Mouse (Mus musculus): Measurements from ENCODE around the gene Kir3dl1. TPM values are rescaled to one million over a fixed set of nuclear protein-coding genes. Genes with fewer than 3 reads are reported as not detected.
"Not testable (repeated sequence)": the region's sequence is repeated elsewhere in the genome, so short reads cannot be mapped to it uniquely, and the experiment has no call there.

Gene Kir3dl1
- not detected in 2 replicates for polyA plus RNA-seq (2015; fragmentation: Nextera tagmentation; extraction: Ambion mirVana)

- WGBS: 78% methylated on average over 4 of the region's 4 CpGs
- not testable (repeated sequence) for H3K9ac ChIP-seq; H3K4me1 ChIP-seq; H3K9me3 ChIP-seq (replicated peaks); H3K27me3 ChIP-seq; H3K4me2 ChIP-seq; H3K36me3 ChIP-seq (ENCODE audit: poor library complexity, severe bottlenecking); H3K27ac ChIP-seq; H3K4me3 ChIP-seq; ATAC-seq
These were observed at the start of gene Kir3dl1 for GRCm38 (mm10) chrX:136517699-136518098. TSS of gene Kir3dl1 (plus strand) at chrX:136517999.

DNA sequence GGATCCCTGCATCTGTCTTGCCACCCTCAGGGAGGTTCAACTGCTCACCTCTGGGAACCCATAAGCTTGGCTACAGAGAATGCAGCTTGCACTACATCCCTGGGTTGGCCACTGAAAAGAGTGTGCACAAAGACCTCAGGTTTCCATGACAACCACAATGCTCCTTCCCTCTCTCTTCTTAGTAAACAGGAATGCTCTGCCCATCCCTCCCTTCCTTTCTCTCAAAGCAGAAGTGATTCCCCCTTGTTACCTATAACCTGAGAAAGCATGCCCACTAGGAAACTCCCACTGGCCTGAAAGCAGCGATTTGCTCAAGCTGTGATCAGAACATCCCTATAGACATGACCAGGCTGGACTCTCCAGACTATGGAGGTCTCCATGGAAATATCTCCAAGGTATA lies 26.2 kb downstream of the Kir3dl1 start, which contains the start of gene Kir3dl2:
Kir3dl2 (minus strand) TSS at position 101 of the 400 bp plus-strand sequence.
- not testable (repeated sequence) for ATAC-seq; H3K27ac ChIP-seq; H3K4me3 ChIP-seq; H3K9ac ChIP-seq; H3K4me2 ChIP-seq; H3K4me1 ChIP-seq; H3K27me3 ChIP-seq; H3K9me3 ChIP-seq (replicated peaks); H3K36me3 ChIP-seq (ENCODE audit: poor library complexity, severe bottlenecking)
- WGBS: 86% methylated on average over 1 of the region's 1 CpGs

- H3K27me3 ChIP-seq; H3K9me3 ChIP-seq (replicated peaks); H3K4me1 ChIP-seq; ATAC-seq; H3K4me3 ChIP-seq; H3K27ac ChIP-seq; H3K4me2 ChIP-seq; H3K36me3 ChIP-seq (ENCODE audit: poor library complexity, severe bottlenecking); H3K9ac ChIP-seq: not testable (repeated sequence)
- WGBS: 93% methylated on average over 9 of the region's 9 CpGs
These were observed 51.3 kb downstream of the Kir3dl1 start for GRCm38 (mm10) chrX:136569094-136569493.

Other genes with a start within 250 kb of the Kir3dl1 start
- gene Bex3, start 247.7 kb upstream of the Kir3dl1 start, polyA plus RNA-seq (2015; fragmentation: Nextera tagmentation; extraction: Ambion mirVana): 649 and 658 TPM in 2 replicates
- gene Kir3dl2, start 26.1 kb downstream of the Kir3dl1 start, polyA plus RNA-seq (2015; fragmentation: Nextera tagmentation; extraction: Ambion mirVana): 0.15 and 0.20 TPM in 2 replicates
- gene Tceal3, start 72.8 kb downstream of the Kir3dl1 start, polyA plus RNA-seq (2015; fragmentation: Nextera tagmentation; extraction: Ambion mirVana): 33.9 and 34.0 TPM in 2 replicates
- 17.2 and 18.7 TPM in 2 replicates for gene Tceal1, start 190.0 kb downstream of the Kir3dl1 start, polyA plus RNA-seq (2015; fragmentation: Nextera tagmentation; extraction: Ambion mirVana)
- gene Morf4l2, start 225.7 kb downstream of the Kir3dl1 start, polyA plus RNA-seq (2015; fragmentation: Nextera tagmentation; extraction: Ambion mirVana): 547 and 561 TPM in 2 replicates

All from forebrain, embryonic 13.5 days (tissue).